Mouse (Mus musculus): Measurements from ENCODE around the gene Card14.
"Not testable (repeated sequence)": the region's sequence is repeated elsewhere in the genome, so short reads cannot be mapped to it uniquely, and the experiment has no call there.

Gene Card14

DNA sequence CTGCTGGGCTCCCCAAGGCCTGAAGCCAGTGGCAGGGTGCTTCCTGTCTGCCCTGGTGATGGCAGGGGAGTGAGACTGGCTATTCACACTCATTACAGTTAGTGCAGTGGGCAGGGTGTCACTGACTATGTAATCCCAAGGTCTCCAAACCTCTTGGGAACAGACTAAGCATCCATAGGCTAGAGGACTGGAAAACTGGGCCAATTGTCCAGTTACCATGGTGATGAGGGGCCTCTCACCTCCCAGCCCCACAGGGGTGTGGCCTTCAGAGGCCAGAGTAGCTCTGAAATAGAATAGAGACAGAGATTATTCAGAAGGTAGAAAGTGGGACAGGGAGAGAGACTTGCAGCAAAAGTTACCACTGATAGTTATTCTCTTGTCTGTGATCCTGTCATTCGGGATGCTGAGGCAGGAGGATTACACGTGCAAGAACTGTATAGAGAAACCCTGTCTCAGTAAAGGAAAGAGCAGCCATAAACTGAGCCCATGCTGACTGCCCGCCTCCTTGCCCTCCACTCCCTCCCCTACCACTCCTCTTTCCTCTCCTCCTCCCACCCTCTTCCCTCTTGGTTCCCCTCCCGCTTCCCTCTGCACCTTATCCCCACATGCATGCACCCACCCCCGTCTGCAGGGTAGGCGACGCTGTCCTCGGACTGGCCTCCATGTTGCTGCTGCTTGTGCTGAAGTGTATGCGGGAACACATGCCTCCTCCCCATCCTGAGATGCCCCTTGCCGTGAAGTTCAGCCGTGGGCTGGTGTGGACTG is 55.4 kb downstream of the Card14 start:
- no peak for DNase-seq

DNA sequence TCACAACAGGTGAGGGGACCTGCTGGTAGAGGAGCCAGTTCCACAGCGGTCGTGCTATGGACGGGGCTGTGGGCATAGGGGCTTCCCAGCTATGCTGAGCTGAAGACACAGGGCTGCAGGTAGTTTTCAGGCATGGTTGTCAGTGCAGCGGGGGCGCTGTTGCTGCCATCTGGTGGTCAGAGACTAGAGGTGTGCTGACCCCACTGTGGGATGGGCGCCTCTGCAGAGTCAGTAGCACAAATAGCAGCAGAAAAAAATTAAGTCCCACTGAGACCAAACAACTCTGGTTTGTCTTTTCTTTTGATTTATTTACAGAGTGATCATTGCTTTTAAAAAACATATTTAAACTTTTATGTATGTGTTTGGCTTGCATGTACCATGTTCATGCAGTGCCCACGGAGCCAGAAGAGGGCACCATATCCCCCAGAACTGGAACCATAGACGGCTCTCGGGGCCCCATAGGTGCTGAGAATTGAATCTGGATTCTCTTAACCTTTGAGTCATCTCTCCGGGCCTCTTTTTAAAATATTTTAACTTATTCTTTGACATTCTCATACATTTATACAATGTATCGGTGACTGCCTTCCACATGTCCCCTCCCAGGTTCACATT is 56.1 kb downstream of the Card14 start:
- DNase-seq: peak; percentile 81 to 82

DNA sequence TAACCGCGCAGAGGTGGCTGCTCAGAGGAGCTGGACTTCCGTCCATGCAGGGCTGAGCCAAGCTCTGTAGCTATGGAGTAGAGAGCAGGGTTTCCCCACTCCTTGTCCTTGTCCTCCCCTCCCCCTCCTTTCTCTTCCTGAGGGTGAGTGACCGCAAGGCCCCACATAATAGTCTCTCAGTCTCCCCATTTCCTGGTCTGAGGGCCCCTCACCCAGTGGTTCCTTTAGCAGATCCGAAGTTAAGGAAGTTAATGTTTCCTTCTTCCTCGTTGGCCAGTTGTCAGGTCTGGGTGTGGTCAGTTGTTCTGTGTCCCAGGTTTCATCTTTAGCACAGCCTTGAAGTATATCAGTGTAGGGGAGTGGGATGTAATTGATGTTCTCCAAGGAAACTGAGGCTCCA is 67.9 kb downstream of the Card14 start:
- no peak for DNase-seq

DNA sequence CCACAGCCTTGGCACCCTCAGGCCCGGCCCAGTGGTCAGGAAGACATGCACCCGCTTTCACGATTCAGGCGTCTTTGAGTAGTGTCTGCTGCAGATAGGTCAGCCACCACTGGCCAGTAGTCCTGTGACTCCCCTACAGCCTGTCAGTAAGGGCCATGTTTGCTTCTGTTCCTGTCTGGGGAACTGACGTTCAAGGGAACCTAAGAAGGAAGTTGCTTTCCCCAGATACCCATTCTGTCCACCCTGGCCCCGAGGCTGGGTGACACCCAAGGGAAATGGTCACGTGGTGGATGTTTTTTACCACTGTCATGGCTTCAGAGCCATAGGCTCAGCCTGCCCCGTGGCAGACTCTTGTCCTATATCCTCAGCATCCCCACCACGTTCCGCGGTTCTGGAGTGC is 69.8 kb downstream of the Card14 start:
- no peak for DNase-seq

DNA sequence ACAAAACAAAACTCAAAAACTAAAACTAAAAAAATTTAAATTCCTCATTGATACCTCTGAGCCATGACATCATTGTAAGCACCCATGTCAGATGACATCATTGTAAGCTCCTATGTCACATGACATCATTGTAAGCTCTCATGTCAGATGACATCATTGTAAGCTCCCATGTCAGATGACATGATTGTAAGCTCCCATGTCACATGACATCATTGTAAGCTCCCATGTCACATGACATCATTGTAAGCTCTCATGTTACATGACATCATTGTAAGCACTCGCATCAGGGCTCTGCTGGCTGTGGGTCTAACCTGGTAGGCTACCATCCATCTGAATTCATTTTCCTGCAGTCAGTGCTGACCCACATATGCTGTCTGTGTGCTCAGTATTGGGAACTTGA is 71.0 kb downstream of the Card14 start:
- no peak for DNase-seq

DNA sequence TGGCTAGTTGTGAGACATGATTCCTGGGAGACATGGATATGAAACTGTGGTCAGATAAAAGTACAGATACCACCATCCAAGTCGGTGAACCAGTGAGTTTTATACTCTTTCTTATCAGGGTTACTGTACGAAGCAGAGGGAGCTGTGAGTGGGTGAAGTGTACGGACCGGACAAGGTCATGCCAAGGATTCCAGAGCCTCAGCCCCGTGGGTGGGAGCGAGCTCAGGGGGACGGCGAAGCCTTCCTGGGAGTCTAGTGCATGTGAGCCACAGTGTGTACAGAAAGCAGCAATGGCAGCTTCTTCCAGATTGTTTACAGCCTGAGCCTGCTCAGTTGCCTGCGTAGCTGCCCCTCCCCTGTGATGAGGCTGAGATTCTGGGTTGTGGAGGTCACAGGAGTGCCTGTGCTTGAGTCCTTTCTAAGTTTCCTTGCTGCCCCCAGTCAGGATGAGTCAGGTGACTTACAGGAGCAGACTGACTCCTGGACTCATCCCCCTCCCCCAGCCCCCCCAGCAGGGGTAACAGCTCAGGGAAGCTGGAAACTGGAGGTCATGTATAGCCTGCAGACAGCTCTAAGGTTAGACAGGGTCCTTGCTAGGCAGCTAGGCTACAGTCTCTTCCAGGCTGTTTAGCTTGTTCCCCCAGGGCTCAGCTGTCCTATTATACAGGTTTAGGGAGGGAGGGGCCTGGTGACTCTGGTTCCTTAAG is 74.2 kb downstream of the Card14 start:
- no peak for DNase-seq

DNA sequence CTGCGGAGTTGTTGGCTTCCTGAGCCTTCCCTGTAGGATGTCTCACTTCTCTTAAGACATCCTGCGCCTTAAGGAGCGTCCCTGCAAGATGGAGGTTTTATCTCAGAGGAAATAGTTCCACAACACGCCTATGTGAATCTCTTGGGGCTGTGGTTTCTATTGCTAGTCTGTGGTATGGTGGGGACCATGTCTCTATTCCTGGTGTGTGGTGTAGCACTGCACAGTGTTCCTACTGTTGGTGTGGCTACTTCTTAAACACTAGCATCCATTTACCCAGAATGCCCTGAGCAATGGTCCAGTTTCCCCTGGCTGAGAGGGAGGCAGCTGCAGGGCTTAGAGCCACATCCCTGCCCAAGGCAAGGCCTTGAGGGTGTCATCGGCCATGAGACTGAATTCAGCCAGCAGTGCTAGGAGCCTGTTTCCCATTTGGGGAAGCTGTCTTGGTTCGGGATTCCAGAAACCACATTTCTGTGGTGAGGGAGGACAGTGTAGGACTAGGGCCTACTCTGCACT is 74.8 kb downstream of the Card14 start:
- DNase-seq: no peak

DNA sequence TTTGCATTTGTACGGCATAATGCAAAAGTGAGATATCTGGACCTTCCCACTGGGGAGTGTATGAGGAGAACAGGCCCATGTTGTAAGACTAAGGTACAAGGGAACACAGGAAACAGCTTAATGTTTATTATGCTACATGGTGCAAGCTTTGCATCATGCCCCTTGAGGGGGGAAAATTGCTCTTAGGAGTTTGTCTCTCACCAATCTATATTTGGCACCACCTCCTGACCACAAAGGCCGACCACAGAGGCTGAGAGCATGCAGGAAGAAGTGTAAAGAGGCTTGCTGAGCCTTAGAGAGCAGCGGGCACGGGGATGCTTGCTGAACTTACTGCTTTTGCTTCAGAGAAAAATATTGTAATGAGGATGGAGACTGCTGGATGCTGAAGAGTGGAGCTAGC is 77.3 kb downstream of the Card14 start:
- DNase-seq: peak; percentile 59 to 61

DNA sequence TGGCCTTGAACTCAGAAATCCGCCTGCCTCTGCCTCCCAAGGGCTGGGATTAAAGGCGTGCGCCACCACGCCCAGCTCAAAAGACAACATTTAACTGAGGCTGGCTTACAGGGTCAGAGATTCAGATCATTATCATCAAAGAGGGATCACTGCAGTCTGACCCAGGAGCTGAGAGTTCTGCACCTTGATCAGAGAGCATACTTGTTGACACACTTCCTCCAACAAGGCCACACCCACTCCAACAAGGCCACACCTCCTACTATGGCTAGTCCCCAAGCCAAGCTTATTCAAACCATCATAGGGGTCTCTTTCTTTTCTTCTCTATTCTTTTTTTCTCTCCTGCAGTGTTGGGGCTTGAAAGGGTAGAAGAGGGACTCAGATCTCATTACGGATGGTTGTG is 78.7 kb downstream of the Card14 start:
- peak; percentile 69 to 74 for DNase-seq

DNA sequence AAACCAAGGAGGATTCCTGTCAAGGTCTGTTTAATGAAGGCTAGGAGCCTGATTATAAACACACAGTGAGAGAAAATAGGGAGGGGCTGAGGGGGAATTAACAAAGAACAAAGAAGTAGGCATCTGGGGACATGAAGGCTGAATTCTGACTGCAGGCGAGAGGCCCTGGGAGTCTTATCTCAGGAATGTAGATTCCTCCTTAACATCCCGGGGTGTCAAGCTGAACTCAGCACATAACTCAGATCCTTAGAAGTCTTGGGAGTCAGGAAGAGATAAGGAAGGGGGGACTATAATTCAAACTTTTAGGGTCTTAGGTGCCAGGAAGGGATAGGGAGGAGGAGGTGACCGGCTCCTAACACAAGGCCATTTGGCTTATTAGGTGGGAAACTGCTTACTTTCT is 79.7 kb downstream of the Card14 start:
- DNase-seq: not testable (repeated sequence)

DNA sequence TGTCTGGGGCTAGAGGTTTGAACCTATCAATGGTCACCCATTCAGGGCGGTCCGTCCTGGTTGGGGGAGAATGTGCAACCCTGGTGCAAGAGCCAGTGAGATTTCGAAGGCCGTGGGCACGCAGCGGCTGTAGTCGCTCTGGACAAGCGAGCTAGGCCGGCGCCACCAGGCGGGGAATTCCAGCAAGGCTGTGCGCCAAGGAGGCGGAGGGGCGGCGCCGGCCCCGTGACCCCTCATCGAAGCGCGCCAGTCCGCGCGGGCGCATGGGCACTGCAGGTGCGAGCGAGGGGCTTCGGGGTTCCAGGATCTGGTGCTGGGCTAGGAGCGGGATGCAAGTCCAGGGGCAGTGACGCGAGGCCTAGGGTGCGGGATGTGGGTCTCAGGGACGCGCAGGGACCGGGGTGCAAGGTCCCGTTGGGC is 82.3 kb downstream of the Card14 start:
- DNase-seq: peak; percentile 43 to 46

DNA sequence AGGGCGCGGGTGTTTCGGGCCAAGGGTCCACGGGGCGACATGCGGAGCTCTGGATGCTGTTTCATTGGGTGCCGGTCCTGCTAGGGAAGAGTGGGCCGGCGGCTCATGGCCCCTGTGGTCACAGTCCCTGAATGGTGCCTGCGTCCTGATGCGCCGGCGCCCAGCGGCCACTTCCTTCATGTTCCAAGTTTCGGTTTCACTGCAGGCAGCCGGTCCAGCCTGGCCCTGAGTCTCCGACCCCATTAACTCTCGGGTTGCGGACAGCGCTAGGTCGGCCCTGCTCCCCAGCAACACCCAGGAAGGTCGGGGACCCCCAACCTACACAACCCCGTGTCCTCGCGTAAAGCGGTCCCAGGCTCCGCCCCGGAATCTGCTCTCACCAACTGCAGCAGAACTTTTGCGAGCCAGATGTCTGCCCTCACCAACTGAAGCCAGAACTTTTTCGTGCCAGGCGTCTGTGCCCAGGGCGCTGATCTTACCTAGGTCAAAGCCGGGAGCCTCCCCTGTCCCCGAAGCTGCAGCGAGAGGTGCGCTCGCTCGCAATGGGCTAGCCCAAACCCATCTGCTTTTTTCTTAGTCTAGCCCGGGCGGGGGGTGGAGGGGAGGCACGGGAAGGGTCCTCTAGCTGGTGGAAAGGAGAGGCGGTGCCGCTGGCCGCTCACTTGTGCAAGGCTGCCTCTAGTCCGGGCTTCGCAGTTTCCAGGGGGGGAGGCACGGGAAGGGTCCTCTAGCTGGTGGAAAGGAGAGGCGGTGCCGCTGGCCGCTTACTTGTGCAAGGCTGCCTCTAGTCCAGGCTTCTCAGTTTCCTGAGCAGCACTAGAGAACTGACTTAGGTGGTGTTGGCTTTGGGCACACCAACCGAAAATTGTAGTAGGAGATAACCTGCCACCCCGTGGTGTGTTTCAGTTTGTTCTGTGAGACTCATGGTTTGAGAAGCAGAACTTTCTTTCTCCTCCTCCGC is 83.0 kb downstream of the Card14 start:
- DNase-seq: peak; percentile 68 to 72

DNA sequence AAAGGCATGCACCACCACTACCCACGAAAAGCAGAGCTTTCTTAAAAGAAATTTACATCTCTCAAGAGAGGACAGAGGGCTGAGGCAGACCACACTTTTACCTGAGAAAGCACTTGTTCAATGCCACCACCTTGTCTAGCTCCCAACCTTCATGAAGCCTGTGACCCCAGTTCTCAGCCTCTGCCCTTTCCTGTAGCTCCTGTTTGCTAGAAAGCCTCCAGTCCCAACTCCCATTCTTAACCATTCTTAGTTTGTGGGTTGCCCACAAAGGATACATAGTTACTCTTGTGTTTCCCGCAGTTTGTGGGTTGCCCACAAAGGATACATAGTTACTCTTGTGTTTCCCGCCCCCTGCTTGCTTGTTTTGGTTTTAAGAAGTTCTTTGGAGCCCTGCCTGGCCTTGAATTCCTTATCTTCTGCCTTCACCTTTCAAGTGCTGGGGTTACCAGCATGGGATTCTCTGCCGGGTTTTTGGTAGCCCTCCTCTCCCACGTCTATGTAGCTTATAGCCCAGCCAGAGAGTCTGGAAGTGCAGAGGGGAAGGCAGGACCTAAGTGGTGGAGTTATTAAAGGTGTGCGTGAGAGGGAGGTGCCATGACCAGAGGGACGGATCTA is 83.9 kb downstream of the Card14 start:
- no peak for DNase-seq

DNA sequence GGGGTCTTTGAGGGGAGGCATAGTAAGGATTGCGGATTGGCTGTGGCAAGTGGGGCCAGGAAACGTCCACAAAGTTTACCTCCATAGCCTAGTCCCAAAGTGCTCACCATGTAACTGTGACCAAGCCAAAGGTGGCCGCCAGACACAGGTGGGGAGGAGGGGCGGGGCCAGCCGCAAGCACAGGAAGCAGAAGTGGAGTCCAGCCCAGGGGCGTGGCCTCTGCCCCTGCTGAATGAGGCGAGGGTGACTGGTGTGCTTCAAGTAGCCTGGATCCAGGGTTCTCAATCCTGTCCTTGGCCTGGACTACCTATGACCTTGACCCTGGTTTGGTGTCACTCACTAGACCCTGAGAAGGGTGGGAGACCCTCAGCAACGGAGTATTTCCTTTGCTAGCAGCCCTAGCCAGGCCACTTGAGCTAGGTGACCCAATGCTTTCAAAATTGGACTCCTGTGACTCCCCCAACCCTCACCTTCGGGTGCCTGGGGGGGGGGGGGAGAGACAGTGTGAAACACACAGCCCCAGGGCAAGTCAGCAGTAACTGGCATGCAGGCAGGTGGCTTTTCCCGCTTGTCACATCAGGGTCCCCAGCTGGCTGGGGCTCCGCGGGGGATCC is 84.5 kb downstream of the Card14 start:
- DNase-seq: peak; percentile 91 to 92

DNA sequence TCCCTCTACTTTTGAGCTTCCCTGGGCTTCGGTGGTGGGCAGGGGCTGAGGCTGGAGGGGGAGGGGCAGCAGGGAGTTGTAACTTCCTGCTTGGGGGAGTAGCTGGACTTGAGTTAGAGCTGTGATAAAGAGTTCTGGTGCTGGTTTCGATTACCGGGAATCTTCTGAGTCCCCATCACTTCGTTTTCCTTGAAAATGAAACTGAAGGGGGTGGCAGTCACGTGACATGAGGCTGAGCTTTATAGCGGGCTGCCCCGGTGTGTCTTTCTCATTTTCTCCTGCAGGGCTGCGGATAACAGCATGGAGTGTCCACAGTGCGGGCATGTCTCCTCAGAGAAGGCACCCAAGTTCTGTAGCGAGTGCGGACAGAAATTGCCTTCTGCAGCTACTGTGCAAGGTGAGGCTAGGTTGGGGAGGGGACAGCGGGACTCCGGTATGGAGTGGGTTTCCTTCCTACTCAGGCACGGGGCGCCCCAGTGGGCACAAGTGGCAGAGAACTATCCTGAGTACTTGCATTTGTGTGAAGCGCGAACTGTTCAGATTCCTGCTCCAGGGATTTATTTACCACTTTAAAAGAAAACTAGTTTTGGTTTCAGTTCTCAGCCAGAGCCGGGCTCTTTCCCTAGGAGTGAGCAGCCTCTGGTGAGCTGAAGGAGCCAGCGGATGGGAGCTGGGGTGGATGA is 85.4 kb downstream of the Card14 start, which contains the start of gene Rnf213:
Rnf213 (plus strand) TSS at position 301 of the 683 bp plus-strand sequence.
- DNase-seq: peak; percentile 78

DNA sequence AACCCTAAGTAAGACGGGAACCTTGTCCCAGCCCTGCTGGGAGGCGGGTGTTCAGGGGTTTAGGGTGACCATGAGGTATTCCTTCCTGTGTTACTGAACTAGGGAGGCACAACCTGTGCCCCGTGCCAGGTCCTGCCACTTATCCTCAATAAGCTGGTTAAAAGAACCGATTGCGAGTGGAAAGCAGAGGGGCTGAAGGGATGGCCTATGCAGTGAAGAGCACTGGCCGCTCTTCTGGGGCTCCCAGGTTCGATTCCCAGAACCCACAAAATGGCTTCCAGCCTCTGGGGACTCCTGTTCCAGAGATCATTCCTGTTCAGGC is 85.9 kb downstream of the Card14 start:
- peak in 1 of 2 experiments; percentile 19 for DNase-seq

DNA sequence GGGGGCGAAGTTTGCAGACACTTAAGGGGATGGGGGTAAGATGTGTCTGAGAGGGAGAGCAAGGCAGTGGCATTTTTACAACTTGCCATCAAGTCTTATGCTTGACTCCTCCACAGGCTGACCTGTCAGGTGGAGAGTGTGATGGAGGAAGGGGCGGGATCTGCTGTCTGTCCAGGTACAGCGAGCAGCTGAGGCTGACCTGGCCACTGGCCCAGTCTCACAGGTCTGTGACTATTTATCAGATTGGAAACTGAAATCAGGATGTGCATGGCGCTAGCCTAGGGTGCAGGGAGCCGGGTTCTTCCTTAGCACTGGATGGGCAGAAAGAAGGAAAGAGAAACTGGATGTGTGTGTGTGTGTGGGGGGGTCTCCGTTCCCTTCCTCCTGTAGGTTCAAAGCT is 86.6 kb downstream of the Card14 start:
- DNase-seq: no peak
